Mouse (Mus musculus) urinary bladder, adult 18-20 months (tissue): ENCODE data around the gene Gap43.
A peak's percentile ranks its signal among the peaks of the same experiment; 100 is the strongest.
"Not testable (repeated sequence)": the region's sequence is repeated elsewhere in the genome, so short reads cannot be mapped to it uniquely, and the experiment has no call there.

ENCODE experiments used
- DNase-seq, 2 experiments: peaks; one replicate each; pipeline ENCODE4 v3.0.0; 2022; ENCODE audit warnings: low spot score in 2 of 2, mixed read lengths in 2 of 2

The Gap43 gene

GRCm38 (mm10) chr16:42294481-42294880 is 46.0 kb downstream of the Gap43 start:
- no peak for DNase-seq

DNA sequence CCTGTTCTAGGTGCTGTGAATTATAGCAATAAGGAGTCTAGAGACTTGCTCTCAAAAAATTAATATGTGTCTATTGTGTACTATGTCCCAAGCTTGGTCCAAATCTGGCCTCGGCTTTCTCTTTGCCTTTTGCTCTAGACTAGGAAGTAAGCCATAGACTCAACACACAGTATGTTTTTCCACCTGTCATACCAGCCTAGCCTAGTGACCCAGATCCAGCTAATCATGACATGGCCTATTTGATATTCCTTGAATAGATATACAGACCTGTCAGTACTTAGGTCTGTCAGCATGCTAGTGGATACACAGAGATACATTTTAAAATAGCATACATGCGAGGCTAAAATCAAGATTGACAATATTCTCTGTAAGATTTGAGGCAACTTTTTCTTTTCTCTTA is 46.4 kb downstream of the Gap43 start:
- no peak for DNase-seq

GRCm38 (mm10) chr16:42291572-42291971 is 48.9 kb downstream of the Gap43 start:
- no peak for DNase-seq

- no peak for DNase-seq
Observed at GRCm38 (mm10) chr16:42284005-42284404, 56.4 kb downstream of the Gap43 start.

GRCm38 (mm10) chr16:42277713-42278112 is 62.7 kb downstream of the Gap43 start:
- no peak for DNase-seq

DNA sequence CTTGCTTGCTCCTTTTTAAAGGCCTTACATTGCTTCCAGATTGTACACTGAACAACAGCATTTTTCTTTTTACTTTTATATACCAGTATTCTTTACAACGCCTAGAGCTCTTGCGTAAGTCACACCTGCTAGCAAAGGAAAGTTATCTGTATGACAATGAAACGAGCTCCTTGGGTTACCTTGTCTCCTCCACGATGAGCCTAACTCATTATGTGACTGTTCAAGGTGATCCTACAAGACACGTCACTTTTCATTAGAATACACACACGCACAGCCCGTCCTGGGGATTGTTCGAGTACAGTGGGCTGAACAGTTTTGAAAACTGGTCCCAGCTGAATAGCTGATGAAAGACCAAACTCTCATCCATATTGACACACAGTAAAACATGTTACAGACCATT is 63.2 kb downstream of the Gap43 start:
- no peak for DNase-seq

- DNase-seq, result peak; percentile 36 to 44
Observed at GRCm38 (mm10) chr16:42276216-42277141, 64.0 kb downstream of the Gap43 start.

GRCm38 (mm10) chr16:42275518-42276215 is 64.8 kb downstream of the Gap43 start:
- DNase-seq, result no peak

DNA sequence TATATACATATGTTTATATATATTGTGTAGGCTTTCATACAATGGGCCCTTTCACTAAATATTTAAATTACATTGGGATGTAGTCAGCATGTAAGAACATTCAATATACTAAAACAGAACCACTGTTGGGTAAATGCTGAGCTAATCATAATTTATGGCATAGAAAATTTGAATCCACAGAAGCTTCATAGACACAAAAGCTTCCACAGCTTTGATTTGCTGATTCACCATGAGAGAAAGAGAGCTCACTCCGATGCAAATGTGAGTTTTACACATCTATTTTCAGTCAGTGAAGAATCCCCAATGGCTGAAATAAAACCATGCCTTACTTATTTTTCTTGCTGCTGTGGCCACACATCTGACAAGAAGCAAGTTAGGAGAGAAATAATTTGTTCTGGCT is 69.2 kb downstream of the Gap43 start:
- no peak for DNase-seq

DNA sequence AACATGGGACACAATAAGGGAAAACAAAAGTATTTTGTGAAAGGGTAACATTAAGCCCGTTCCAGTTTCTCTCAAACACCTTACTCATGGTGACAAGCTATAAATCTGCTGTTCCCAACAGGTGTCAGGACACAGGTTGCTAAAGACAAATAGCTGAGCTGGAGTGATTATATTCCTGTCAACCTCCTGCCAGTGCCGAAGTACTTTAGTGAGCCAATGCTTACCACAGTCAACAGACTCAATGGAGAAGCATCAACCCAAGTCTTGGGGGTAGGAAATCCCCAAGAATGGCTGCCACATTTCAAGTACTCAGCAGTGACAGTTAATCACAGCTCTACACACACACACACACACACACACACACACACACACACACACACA is 70.9 kb downstream of the Gap43 start:
- no peak for DNase-seq

GRCm38 (mm10) chr16:42268843-42269586 is 71.4 kb downstream of the Gap43 start:
- DNase-seq, result no peak

DNA sequence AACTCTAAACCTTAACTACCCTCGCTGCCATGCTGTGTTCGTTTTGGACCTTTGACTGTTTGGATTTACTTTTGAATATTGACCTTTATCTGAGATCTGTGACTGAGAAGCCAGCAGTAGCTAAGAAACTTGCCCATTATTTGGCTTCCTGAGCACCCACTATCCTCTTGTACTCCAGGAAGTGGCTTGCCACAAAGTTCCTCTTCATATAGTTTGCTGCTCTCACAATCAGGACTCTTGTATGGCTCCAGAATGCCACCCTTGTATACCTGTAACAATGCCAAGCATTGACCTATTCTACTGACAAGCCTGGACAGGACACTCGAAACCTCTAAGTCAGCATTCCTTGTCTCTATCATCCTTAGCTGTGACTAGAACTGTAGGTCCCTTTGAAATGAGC is 75.3 kb downstream of the Gap43 start:
- DNase-seq, result no peak

- DNase-seq, result no peak
Observed at GRCm38 (mm10) chr16:42262935-42263542, 77.4 kb downstream of the Gap43 start.

DNA sequence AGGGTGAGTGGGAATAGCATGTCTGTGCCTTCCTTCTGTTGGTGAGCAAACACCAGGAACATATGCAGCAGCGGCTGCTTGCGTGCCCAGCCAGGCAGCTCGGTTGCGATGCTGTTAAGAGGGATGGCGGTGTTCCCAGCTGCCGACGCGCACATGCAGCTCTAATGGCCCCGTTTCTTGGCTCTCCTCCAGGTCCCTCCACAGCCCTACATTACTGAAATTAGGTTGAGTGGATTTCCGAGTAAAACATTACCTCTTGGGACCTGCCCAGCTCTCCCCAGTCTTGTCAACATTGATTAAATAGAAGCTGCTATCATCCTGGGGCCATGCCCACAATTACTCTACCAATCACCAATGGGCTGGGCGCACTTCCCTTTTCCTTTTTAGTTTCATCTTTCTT is 84.8 kb downstream of the Gap43 start:
- no peak for DNase-seq

- no peak for DNase-seq
Observed at GRCm38 (mm10) chr16:42255222-42255621, 85.2 kb downstream of the Gap43 start.

DNA sequence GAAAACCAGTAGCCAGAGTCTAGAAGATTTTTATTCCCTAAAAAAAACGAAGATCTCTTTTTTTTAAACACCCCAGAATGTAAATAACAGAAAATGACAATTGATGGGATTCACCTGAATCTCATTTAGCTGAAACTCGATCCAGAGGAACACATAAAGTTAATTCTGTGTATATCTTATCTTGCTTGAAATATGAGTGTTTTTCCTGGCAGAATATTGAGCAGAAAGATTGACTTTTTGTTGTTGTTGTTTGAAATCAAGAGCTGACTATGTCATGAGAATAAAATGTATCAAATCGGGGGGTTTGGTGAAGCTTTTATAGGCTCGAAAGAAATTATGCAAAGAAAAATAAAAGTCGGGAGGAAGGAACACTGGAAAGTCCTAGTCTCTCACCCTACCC is 88.2 kb downstream of the Gap43 start:
- DNase-seq, result no peak

DNA sequence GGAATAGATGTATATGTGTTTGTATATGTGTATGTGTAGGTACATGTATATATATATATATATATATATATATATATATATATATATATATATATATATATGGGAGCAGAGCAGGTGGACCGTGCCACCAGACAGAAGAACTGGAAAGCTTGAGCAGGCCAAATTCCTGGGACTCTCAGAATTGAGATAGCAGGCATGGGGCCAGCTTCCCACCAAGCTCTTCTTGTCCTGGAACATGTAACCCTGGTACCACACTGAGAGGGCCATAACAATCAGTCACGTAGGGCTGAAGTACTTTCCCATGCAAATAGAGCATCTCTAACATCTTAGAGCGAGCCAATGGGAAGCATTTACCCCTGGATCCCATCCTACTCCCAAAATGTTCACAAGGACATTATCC is 96.3 kb downstream of the Gap43 start:
- not testable (repeated sequence) for DNase-seq

DNA sequence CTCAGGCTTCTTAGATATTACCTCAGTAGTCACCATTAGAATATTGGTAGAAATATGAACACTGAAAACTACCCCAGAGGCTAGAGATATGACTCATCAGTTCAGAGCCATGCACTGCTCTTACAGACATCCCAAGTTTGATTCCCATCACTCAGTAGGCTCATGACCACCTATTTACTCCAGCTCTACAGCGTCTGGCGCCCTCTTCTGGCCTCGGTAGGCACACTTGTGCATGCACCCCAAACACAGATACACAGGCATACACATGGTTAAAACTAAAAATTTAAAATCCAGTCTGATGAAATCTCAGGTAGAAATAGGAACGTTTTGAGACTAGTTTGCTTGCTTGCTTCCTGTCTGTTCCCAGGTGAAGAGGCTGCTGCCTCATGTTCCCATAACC is 109.1 kb downstream of the Gap43 start:
- DNase-seq, result no peak
